Mouse (Mus musculus): ENCODE measurements around the gene Rsg1. TPM values are rescaled to one million over a fixed set of nuclear protein-coding genes. Genes with fewer than 3 reads are reported as not detected.

The Rsg1 gene
- polyA plus RNA-seq, 1 experiment = 3.7 TPM

DNA sequence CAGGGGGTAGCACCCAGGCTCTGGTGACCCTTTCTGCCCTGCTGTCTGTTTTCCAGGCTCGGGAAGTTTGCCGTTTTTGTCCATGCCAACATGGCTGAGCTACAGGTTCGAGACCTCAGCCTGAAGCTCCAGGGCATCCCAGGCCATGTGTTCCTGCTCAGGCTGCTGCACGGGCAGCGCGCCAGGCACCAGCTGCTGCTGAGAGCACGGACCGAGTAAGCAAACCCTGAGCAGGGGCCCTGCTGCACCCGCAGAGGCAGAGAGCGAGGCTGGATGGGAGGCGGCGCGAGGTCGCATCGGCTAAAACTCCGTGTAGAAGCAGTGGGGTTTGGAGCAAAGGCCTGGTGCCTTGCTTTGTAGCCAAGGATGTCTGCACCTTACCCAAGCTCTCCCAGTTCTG, 40.5 kb downstream of the Rsg1 start:
- no peak for DNase-seq
- no peak overlapping the region for H3K4me3 ChIP-seq (replicated peaks; ENCODE audit: extremely low read depth, low read depth, low read length)
- no peaks in the 10 kb centered on the region for H3K4me1 ChIP-seq (ENCODE audit: control insufficient read depth, insufficient read depth, low read length)
- WGBS = 73% methylated on average over 16 of the region's 16 CpGs
- no peak for TF ChIP-seq CTCF (IDR thresholded peaks at IDR 0.05; ENCODE audit: insufficient read depth, low read length)
- no peak for TF ChIP-seq POLR2A (IDR thresholded peaks at IDR 0.05; ENCODE audit: borderline replicate concordance, extremely low read depth, low read depth, low read length)

DNA sequence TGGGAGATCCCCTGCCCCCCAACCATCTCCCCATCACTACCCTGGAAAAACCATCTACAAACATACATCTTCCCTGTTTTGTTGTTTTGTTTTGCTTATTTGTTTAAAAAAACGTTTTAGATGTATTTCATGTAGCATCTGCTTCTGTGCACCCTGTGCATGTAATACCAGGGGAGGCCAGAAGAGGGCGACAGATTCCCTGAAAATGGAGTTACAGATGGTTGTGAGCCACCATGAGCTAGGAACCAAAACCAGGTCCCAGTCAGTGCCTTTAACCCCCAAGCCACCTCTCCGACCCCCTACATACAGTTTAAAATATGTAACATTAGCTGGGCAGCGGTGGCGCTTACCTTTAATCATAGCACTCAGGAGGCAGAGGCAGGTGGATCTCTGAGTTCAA, 43.7 kb downstream of the Rsg1 start:
- no peak overlapping the region for H3K4me3 ChIP-seq (replicated peaks; ENCODE audit: extremely low read depth, low read depth, low read length)
- DNase-seq = no peak
- 72% methylated on average over 5 of the region's 5 CpGs for WGBS
- TF ChIP-seq POLR2A (IDR thresholded peaks at IDR 0.05; ENCODE audit: borderline replicate concordance, extremely low read depth, low read depth, low read length) (no peak), CTCF (IDR thresholded peaks at IDR 0.05; ENCODE audit: insufficient read depth, low read length) (peak; percentile 45)
- no peaks in the 10 kb centered on the region for H3K4me1 ChIP-seq (ENCODE audit: control insufficient read depth, insufficient read depth, low read length)

DNA sequence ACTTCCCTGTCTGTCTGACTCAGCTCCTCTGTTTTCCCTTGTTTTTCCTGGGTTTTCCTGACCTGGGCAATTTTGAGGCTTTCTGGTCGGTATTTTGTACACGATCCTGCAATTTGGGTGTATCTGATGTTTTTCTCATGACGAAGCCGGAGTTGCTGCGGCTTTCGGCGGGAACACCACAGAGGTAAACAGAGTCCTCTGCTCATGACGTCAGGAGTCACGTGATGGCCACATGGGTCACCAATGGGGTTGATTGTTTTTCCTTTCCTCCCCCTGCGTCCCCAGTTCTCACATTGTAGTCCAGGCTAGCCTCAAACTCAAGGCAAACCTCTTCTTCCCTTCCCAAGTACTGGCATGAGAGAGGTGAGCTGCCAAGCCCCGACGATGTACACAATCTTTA, 45.7 kb downstream of the Rsg1 start:
- 66% methylated on average over 12 of the region's 12 CpGs for WGBS
- no peak for DNase-seq
- TF ChIP-seq POLR2A (IDR thresholded peaks at IDR 0.05; ENCODE audit: borderline replicate concordance, extremely low read depth, low read depth, low read length) (no peak), CTCF (IDR thresholded peaks at IDR 0.05; ENCODE audit: insufficient read depth, low read length) (no peak)
- no peak overlapping the region for H3K4me3 ChIP-seq (replicated peaks; ENCODE audit: extremely low read depth, low read depth, low read length)
- H3K4me1 ChIP-seq (ENCODE audit: control insufficient read depth, insufficient read depth, low read length) = no peaks in the 10 kb centered on the region

DNA sequence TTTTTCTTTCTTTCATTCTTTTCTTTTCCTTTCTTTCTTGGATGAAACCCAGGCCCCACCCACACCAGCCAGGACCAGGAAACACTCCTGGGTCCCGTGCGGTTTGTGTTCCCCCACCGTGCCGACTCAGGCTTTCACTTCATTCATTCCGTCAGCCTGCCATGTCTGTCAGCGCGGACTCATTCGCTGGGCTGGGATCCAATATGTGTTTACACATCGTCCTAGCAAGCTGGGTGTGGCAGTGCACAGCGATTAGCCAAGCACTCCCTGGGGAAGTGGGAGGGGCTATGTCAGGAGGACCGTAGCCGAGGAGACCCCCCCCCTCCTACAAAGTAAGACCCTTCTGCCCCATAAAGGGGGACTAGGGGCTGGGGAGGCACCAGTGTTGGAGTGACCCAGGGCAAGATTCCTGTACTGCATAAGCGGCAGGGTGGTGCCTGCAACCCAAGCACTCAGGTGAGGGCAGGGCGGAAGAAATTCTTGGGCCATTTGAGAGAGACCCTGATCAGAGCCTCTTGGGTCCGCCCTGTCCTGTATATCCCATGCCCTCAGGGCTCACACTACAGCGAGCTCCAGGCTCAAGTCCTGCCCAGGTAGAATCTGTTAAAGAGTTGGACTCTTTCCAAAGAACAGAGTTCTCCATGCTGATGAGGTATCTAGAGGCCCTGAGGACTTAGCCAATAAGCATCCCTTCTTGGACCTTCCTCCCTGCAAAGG, 46.4 kb downstream of the Rsg1 start:
- DNase-seq = peak; percentile 54
- 24% methylated on average over 16 of the region's 16 CpGs for WGBS
- no peak for TF ChIP-seq POLR2A (IDR thresholded peaks at IDR 0.05; ENCODE audit: borderline replicate concordance, extremely low read depth, low read depth, low read length)
- TF ChIP-seq CTCF (IDR thresholded peaks at IDR 0.05; ENCODE audit: insufficient read depth, low read length) = no peak
- Histone ChIP-seq H3K4me3 (replicated peaks; ENCODE audit: extremely low read depth, low read depth, low read length) (peak overlapping the region; percentile 25), H3K4me1 (ENCODE audit: control insufficient read depth, insufficient read depth, low read length) (no peaks in the 10 kb centered on the region)

DNA sequence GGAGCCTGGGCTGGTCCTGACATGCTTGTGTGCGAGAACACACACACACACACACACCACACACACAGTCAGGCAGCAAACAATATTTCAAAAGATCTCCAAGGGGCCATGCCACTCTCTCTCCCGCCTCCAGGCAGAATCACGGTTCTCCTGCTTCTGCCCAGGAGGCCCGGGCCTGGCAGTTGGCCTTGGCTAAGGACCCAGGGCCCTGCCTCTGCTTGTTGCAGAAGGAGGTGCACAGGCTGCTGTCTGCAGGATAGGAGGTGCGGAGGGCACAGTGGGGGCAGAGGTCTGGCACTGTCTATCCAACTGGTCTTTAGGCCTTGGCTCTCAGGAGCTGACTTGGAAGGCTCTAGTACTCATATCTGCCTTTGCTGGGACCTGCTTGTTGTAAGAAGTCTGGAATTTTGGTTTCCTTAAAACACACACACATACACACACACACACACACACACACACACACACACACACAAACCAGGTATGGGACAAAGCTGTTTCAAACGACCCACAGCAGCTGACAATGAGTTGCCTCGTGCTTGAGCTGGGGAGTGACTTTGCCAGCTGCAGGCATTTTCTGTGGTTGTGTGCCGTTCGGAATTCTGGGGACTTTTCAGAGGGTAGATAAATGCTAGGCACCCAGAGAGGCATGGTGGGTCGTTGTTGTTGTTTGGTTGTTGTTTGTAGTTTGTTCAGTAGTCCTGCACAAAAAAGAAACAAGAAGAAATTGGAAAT, 49.3 kb downstream of the Rsg1 start:
- Histone ChIP-seq H3K4me1 (ENCODE audit: control insufficient read depth, insufficient read depth, low read length) (no peaks in the 10 kb centered on the region), H3K4me3 (replicated peaks; ENCODE audit: extremely low read depth, low read depth, low read length) (no peak overlapping the region)
- TF ChIP-seq CTCF (IDR thresholded peaks at IDR 0.05; ENCODE audit: insufficient read depth, low read length) (no peak), POLR2A (IDR thresholded peaks at IDR 0.05; ENCODE audit: borderline replicate concordance, extremely low read depth, low read depth, low read length) (no peak)
- 77% methylated on average over 10 of the region's 10 CpGs for WGBS
- DNase-seq = no peak

DNA sequence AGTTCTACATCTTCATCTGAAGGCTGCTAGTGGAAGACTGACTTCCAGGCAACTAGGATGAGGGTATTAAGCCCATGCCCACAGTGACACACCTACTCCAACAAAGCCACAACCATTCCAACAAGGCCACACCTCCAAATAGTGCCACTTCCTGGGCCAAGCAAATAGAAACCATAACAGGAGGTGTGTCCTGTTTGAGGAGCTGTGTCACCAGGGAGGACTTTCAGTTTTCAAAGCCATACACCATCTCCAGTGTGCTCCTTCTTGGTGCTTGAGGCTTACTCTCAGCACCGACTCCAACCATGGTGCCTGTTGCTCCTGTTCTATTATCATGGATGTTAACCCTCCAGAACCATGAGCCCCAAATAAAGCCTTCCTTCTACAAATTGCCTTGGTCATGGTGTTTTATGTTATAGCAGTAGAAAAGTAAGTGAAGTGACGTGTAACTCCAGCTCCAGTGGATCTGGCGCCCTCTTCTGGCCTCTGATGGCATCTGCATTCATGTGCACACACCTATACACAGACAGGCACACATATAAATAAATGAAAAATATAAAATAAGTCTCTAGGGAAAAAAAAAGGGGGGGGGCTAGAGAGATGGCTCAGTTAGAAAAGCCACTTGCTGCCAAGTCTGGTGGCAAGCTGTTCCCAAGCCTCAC, 52.4 kb downstream of the Rsg1 start:
- no peak for DNase-seq
- TF ChIP-seq POLR2A (IDR thresholded peaks at IDR 0.05; ENCODE audit: borderline replicate concordance, extremely low read depth, low read depth, low read length) = no peak
- 0 out of 2 replicates have a peak, but pooled peaks have one; percentile 22 for TF ChIP-seq CTCF (IDR thresholded peaks at IDR 0.05; ENCODE audit: insufficient read depth, low read length)
- 89% methylated on average over 3 of the region's 3 CpGs for WGBS
- Histone ChIP-seq H3K4me1 (ENCODE audit: control insufficient read depth, insufficient read depth, low read length) (no peaks in the 10 kb centered on the region), H3K4me3 (replicated peaks; ENCODE audit: extremely low read depth, low read depth, low read length) (no peak overlapping the region)

DNA sequence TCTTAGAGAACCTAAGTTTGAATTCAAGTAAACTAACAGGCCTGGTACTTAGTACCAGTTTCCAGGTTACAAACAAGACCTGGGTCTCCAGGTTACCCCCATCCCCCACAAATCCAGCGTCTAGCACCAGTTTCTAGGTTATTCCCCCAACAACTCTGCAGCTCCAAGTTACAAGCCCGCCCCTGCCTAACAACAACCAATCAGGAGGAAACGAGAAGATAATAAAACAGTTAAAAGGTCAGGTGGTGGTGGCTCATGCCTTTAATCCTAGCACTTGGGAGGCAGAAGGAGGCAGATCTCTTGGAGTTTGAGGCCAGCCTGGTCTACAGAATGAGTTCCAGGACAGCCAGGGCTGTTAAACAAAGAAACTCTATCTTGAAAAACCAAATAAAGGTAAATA, 53.5 kb downstream of the Rsg1 start:
- TF ChIP-seq CTCF (IDR thresholded peaks at IDR 0.05; ENCODE audit: insufficient read depth, low read length) (no peak), POLR2A (IDR thresholded peaks at IDR 0.05; ENCODE audit: borderline replicate concordance, extremely low read depth, low read depth, low read length) (no peak)
- H3K4me3 ChIP-seq (replicated peaks; ENCODE audit: extremely low read depth, low read depth, low read length) = no peak overlapping the region
- H3K4me1 ChIP-seq (ENCODE audit: control insufficient read depth, insufficient read depth, low read length) = peaks cover 10% of the 10 kb centered on the region
- WGBS = 76% methylated on average over 3 of the region's 3 CpGs
- no peak for DNase-seq

DNA sequence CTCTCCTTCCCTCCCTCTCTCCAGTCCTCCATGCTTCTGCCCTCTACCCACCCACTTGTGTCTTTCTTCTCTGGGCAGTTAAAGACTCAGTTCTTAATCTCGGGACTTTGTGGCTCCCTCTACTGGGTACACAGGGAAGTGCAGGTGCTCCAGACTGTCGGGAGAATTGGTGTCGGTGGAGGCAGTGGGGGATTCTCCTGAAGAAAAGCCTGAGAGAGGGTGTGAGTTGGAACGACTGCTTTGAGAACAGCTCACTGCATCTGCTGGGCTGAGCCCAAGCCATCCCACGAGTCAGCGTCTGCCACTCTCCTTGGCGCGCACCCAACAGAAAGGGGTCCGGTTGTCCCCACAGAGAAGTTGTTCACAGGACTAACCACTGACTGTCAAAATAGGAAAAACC, 54.1 kb downstream of the Rsg1 start:
- peak; percentile 68 for DNase-seq
- WGBS = 32% methylated on average over 9 of the region's 9 CpGs
- Histone ChIP-seq H3K4me1 (ENCODE audit: control insufficient read depth, insufficient read depth, low read length) (peaks cover 13% of the 10 kb centered on the region), H3K4me3 (replicated peaks; ENCODE audit: extremely low read depth, low read depth, low read length) (no peak overlapping the region)
- TF ChIP-seq POLR2A (IDR thresholded peaks at IDR 0.05; ENCODE audit: borderline replicate concordance, extremely low read depth, low read depth, low read length) (no peak), CTCF (IDR thresholded peaks at IDR 0.05; ENCODE audit: insufficient read depth, low read length) (peak; percentile 72)

DNA sequence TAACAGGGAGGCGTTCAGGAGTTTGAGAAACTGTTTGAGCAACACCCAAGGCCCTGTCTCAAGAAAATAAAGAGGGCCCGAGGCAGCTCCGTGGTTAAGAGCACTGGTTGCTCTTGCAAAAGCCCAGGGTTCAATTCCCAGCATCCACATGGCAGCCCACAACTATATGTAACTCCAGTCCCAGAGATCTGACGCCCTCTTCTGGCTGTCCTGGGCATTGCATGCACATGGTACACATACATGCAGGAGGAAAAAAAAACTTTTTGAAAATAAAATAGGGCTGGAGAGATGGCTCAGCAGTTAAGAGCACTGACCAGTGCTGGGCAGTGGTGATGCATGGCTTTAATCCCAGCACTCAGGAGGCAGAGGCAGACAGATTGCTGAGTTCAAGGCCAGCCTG, 54.6 kb downstream of the Rsg1 start:
- TF ChIP-seq CTCF (IDR thresholded peaks at IDR 0.05; ENCODE audit: insufficient read depth, low read length) (no peak), POLR2A (IDR thresholded peaks at IDR 0.05; ENCODE audit: borderline replicate concordance, extremely low read depth, low read depth, low read length) (no peak)
- no peak for DNase-seq
- Histone ChIP-seq H3K4me3 (replicated peaks; ENCODE audit: extremely low read depth, low read depth, low read length) (no peak overlapping the region), H3K4me1 (ENCODE audit: control insufficient read depth, insufficient read depth, low read length) (peaks cover 15% of the 10 kb centered on the region)
- 79% methylated on average over 4 of the region's 4 CpGs for WGBS
